Mouse (Mus musculus) megakaryocyte, embryonic 14.5 days (primary cell): ENCODE results near the gene Chrne.

ENCODE experiments used
- FLI1 ChIP-seq: IDR thresholded peaks from 2 replicates; pipeline ENCODE4 v1.6.1; 2012; ENCODE audit warnings: low read length, inconsistent platforms, mixed read lengths
- GATA1 ChIP-seq: IDR thresholded peaks from 3 replicates; pipeline ENCODE4 v1.6.1; 2012; ENCODE audit warnings: mixed read lengths, low read length, inconsistent platforms, borderline replicate concordance

DNA sequence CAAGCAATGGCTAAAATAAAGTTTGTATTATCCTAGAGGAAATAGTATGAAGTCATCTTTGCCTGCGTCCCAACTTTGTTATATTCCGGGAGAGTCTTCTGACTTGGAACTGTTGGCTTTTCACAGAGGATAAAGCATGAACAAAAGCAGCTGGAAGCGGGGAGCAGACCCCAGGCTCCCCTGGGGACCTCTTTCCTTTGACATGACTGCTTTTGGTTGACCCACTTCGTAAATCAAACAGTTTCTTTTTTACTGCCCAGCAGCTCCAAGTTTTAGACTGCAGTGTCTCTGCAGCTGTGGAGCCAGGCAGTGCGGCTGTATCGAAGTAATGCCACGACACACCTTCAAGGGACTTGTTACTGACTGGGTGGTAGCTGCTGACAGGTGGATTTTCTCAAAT is 52.4 kb downstream of the Chrne start:
- TF ChIP-seq GATA1 (no peak), FLI1 (no peak)
